Mouse (Mus musculus): ENCODE measurements around the gene Shroom4.

Shroom4 gene

DNA sequence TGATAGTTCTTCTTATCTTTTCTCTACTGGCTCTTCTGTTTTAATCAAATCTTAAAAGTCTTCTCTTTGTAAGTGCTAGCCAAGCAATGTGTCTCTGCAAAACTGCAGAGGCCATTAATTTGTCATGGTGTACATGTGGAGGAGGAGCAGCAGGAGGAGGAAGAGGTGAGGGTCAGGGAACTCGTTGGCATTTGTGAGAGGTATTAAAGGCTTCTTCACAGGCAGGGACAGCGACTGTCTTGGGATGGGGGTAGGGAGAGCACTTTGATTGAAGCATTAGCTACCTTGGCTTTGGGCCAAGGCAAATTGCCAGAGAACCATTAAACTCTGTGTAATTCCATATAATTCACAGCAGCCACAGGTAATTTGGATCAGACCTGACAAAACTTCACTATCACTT is 96.7 kb downstream of the Shroom4 start:
- DNase-seq: no peak

DNA sequence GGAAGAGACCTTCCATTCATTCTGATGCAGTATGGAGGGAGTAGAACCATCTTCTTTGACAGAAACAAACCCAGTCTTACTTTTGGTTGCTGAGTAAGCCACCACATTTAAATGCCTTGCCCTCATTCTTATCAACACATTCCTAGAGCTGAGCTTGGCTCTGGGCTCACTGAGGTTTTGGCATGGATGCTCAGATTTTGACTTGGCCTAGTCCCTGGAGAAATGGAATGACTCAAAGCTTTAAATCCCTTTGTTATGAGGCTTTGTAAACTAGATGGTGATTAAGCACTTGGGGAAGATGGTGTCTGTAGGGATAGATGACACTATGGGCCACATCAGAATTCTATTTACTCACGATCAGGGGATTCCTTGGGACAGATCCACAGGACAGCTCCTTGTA is 102.2 kb downstream of the Shroom4 start:
- DNase-seq: no peak

DNA sequence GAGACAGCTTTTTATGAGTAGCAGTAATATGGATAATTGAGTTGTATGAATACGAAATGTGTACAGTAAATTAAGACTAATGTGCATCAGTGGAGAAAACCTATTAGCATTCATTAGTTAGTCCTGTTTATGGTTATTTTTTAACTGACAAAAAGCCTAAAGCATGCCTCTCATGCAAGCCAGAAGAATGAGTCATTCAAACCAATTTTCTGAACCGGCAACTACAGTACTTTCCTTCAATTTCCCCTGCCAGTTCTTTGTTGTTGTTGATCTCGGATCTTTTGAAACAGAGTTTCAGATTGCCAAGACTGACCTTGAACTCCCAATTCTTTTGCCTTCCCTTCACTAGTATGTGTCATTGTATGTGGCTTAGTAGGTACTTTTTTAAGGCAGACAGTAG is 117.6 kb downstream of the Shroom4 start:
- DNase-seq: no peak

DNA sequence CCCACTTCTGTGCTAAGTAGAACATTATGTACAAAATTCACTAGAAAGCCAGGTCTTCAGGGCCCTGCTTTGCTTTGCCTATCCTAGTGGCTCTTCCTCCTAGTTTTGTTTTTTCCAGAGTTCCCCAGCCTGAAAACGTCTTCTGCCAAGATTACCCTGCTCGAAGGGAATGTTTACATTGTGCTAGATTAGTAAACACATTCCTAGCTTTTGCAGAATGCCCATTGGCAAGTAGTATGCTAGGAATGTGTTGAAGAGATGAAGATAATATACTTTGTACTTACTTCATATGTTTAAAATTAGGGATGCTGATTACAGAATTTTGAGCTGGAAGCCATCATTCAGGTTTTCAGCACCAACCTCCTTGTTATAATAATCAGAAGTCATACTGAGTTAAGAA is 118.8 kb downstream of the Shroom4 start:
- DNase-seq: no peak

DNA sequence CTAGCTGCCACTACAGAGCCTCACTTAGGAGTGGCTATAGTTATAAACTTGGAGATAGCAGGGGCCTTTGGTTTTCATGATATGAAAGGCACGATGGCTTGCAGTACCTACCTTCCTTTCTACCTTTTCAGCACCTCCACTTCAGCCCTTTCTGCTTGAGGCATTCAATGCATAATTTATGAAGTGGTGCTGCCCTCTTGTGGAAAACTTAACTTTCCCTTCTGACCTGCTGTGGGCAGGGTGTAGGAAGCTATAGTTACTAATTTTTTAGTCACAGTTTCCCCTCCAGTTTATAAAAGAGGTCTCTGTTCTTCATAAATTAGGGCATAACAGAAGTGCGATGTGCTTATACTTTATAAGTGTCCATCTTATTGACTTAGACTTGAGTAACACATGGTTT is 123.3 kb downstream of the Shroom4 start:
- DNase-seq: no peak

DNA sequence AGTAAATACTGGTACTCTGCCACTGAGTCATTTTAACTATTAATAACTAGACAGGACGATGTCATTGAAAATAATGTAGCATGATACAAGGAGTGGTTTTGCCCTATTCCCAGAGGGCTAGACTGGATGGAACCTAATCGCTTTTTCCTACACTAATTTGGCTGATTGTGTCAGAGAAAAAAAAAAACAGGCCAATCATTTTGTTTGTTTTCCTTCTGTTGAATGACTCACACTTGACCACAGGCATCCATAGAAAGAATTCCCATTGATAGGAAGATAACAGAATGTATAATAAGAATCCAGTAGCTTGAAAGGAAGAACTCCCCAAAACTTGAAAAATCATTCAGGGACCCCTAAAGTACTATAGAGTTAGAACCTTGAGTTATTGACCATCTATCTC is 137.0 kb downstream of the Shroom4 start:
- no peak for DNase-seq

DNA sequence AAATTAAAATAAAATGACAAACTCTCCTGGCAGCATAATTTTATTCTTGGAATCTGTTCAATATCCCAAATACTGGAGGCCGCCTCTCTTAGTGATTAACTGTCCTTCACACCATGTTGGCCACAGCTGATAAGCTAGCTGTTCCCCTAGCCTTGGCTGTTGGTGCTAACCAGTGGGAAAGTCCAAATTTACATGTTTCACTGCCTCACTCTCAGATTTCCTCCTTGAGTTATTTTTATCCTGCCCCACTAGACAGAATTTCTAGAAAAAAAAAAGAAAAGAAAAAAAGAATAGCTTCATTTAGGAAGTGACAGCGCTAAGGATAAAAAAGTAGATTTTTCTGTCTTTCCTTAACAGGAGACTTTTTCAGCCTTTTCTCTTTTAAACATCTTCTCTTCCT is 138.0 kb downstream of the Shroom4 start:
- peak; percentile 8 for DNase-seq

DNA sequence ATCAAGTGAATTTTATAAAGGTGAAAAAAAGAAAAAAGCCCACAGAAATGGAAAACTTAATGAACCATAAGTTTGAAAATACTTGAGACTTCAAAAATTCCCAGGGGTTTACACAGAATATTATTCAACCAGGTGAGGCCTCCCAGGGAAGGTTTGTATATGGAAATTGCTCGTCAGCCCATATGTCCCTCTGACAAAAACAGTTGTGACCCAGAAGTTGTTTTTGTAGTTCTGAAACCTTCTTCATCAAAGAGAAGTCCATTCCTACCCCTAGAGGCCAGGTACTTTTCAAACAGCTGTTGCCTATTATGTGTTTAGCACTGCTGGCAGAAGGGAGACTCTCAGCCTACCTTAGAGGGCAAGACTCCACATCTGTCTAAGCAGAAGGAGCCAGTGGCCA is 165.4 kb downstream of the Shroom4 start:
- DNase-seq: no peak

DNA sequence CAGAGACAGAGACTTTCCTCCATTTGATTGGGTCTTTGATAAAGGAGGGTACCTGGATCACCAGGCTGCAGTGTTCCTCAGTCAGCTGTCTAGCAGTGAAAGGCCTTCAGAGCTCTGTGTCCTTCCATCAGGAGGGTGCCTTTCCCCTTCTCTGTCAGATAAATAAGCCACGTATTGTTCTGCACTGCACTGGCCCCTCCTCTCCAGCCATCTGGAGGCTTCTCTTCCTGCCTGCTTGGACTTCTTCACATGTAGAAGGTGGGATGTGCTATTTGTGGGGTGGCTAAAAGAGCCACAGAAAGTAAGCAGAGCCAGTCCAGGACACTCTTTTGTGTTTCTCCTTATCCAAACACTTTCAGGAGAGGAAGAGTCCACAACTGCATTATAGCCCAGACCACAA is 174.9 kb downstream of the Shroom4 start:
- DNase-seq: no peak

DNA sequence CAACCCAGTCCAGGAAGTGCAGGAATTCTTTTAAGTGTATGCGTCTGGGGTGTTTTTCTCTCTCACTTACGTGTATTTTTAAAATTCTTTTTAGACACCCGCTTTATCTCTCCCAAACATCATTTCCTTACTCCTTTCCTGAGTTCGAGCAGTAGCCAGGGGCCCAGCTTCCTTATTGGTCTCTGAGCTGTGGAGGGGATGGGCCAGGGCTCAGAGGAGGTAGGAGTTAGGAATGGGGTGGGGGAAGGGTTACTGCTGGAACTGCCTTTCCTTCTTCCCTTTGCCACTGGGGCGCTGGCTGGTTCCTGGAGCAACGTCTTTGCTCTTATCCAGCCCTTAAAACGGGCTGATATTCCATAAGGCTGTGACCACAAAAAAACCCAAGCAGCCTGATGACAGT is 177.3 kb downstream of the Shroom4 start:
- peak; percentile 51 for DNase-seq

DNA sequence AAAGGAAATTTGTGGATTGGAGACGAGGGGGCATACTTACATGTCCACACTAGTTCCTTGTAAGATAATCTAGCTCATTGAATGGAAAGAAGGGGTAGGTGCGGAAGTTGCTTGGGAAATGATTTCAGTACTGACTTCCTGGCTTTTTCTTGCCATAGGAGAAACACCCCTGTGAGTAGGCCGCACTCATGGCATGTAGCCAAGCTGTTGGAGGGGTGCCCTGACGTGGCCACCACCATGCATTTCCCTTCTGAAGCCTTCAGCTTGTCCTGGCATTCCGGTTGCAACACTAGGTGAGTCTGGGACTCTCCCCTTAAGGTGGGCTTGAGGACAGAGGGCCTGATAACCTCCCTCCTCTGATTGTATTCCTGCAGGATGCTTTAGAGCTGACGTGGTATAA is 181.0 kb downstream of the Shroom4 start:
- DNase-seq: no peak

DNA sequence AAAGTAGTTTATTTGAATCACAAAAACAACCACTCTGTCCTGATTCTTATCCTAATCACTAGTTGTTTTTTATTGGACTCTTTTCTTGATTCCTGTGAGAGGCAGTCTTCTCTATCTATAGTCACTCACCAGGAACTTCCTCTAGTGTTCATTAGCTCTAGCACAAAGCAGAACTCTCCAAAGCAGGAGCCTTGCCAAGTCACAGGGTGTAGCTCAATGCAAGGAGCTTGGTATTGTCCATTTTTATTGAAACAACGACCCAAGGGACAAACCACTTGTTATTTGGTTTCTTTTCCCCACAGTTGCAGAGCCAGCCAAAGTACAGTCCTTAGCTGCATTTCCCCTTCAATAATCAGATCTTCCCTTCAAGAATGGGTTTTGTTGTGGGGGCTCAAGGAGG is 181.5 kb downstream of the Shroom4 start:
- DNase-seq: no peak

DNA sequence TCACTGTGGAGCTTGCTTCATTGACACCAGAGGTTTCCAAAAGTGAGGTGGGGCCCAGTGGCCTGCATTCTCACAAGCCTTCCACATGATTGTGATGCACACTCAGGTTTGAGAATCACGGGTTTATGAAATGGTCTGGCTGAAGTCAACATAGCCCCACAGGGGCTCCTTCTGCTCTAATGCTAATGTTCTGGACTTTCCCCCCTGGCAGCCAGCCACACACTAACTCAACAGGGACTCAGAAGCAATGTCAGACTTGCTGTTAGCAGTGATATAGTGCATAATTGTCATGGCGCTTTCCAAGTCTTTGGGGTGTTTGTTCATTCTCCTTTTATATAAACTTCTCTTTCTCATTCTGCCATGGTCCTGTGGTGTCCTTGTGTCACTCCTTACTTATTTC is 183.0 kb downstream of the Shroom4 start:
- peak; percentile 70 for DNase-seq

DNA sequence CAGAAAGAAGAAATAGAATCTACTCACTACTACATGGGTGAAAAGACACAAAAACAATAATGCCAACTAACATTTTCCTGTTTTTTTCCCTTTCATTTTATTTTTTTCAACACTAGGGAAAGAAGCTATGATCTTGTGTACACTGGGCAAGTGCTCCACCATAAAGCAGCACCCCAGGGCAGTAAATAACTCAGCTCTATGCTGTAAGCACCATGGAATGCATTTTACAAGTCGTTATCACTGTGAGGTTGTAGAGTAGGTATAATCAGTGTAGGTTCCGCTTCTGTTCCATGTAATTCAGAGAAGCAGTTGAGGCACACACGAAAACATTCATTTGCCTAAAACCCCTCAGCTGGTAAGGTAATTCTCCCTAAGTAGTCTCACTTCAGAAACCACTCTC is 194.5 kb downstream of the Shroom4 start:
- DNase-seq: no peak

DNA sequence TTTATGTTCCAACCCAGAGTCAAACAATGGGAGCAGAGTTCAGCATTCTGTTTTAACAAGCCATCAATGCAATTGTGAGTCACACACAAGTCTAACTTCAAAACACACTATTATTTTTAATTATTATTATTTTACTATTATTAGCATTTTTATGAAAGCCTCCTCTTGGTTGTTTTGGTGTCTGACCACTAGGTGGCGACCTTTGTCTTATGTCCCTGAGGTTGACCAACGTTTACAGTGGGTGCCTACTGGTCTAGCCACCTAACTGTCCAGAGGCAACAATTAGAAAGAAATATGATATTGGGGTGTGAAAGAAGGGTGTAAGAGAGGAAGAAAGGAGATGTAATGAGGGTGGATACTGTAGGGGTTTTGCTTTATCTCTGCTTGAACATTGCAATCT is 254.4 kb downstream of the Shroom4 start:
- DNase-seq: no peak

DNA sequence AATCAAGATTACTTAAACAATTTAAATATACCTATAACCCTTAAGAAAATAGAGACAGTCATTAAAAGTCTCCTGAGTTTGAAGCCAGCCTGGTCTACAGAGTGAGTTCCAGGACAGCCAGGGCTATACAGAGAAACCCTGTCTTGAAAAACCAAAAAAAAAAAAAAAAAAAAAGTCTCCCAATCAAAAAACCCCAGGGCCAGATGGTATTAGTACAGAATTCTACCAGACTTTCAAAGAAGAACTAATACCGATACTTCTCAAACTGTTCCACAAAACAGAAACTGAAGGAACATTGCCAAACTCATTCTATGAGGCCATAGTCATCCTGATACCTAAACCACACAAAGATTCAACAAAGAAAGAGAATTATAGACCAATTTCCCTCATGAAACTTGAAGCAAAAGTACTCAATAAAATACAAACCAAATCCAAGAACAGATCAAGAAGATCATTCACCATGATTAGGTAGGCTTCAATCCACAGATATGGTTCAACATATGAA is 259.2 kb downstream of the Shroom4 start:
- DNase-seq: no peak

Data from kidney, adult 11 months (tissue).